Mouse (Mus musculus) kidney, adult 11 months (tissue): ENCODE results near the gene Snapc2.
A peak's percentile ranks its signal among the peaks of the same experiment; 100 is the strongest.

Source experiments
- DNase-seq: peaks from one replicate; pipeline ENCODE4 v3.0.0; 2022

Snapc2 gene

DNA sequence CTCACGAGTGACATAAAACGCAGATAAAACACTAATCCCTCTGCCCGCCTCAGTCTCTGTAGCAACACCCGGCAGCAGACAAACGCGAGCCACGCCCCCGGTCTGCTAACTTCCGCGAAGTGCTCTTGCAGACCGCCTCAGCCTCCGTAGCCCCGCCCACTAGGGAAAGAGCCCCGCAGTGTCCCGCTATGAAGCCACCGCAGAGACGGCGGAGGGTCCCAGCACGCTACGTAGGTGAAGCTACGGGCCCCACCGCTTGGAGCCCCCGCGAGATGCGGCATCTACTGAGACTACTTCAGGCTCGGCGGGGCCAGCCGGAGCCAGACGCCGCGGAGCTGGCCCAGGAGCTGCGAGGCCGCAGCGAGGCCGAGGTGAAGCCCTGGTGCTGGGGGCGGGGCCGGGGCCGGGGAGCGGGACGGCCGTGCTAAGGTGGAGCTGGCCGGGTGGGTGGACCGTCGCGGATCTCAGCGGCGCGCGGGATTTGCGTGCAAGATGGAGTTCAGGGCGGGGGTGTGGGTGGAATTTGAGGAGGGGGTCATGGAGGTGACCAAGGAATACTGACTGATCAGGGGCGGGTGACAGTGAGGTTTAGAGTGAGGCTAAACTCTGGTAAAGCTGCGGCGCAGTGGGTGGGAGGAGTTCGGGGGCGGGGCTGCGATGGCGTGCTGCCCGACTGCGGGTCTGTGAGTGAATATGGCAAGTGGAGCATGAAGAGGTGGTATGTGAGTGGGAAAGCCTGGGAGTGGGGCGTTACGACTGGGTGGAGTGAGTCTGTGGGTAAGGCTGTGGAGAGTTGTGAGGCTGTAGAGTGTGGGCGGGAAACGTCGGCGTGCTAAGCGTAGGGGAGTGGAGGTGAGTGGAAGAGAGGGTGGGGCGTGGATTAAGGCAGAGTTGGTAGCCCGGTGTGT, at the start of gene Snapc2:
Snapc2 (plus strand) TSS at position 147 of the 908 bp plus-strand sequence.
- DNase-seq, result peak; percentile 94

DNA sequence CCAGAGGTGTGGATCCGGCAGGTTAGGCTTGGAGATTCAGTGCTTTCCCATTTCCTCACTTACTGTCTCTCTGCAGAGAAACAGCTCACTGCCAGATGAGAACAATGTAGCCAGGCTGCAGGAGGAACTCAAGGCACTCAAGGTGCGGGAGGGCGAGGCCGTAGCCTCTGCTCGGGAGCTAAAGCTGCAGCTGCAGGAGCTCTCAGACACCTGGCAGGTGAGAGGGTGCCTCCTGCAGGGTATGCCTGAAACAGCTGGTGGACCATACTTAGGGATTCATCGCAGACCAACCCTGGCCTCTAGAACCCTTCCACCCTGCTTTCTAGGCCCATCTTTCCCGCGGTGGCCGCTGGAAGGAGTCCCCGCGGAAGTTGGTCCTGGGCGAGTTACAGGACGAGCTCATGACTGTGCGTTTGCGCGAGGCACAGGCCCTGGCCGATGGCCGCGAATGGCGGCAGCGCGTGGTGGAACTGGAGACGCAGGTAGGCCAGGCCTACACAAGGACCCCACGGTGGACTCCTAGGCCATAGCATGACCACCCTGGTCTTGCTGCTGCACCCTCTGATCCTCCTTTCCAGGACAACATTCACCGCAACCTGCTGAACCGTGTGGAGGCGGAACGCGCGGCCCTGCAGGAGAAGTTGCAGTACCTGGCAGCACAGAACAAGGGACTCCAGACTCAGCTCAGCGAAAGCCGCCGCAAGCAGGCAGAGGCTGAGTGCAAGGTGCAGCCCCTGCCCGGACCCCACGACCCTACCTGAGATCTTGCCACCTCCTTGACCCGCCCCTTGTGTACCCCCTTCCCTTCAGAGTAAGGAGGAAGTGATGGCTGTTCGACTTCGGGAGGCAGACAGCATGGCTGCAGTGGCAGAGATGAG, 47.4 kb upstream of the Snapc2 start:
- no peak for DNase-seq

DNA sequence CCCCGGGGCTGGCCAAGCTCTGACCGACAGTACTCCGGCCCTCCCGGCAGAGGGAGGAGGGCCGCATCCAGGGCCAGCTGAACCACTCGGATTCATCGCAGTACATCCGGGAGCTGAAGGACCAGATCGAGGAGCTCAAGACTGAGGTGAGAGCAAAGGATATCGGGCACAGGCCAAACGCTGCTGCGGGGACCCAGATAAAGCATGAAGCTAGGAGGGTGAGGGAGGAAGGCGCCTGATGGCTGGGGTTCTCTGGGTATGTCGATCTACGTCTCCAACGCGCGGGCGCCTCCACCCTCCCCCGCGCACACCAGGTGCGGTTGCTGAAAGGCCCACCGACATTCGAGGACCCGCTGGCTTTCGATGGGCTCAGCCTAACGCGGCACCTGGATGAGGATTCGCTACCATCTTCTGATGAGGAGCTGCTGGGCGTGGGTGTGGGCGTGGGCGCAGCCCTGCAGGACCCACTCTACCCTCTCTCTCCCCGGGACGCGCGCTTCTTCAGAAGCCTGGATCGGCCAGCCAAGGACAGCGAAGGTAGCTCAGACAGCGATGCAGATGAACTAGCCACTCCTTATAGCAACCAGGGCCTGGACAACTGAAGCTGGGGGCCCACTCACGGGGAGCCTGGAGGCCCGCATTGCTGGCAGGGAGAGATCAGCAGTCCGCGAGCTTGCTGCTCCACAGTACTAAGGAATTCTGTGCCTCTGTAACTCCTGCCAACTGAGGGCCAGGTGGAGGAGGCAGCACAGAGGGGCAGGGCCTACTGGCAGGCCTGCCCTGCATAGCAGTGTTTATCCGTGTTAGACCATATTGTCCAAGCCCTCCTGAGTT, 46.5 kb upstream of the Snapc2 start:
- DNase-seq, result no peak

DNA sequence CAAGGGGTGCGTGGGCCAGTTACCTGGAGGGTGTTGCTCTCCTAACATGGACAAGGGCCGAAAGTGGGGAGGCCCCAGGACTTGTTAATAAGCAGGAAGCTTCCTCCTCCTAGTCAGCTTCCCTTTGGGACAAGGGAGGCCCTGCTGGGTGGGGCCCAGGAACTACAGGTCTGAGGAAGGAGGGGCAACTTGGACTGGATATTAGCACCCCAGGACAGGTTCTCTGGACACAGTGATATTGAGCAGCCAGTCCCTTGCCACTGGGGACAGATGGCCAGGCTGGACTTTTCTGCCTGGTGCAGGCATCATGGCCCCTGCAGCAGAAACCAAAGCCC, 45.9 kb upstream of the Snapc2 start:
- DNase-seq, result no peak

DNA sequence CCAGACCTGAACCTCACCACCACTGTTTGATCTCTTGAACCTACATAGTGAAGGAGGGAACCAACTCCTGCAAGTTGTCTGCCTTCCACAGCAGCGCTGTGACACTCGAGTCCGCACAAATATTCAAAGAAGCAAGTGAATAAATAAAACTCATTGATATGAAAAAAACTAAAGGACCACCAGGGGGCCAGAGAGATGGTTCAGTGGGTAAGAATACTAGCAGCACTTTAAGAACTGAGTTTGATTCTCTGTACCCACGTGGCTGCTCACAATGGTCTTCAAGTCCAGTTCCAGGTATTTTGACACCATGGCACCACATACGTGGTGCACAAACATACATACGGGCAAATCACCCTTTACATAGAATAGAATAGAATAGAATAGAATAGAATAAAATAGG, 41.8 kb upstream of the Snapc2 start:
- no peak for DNase-seq

DNA sequence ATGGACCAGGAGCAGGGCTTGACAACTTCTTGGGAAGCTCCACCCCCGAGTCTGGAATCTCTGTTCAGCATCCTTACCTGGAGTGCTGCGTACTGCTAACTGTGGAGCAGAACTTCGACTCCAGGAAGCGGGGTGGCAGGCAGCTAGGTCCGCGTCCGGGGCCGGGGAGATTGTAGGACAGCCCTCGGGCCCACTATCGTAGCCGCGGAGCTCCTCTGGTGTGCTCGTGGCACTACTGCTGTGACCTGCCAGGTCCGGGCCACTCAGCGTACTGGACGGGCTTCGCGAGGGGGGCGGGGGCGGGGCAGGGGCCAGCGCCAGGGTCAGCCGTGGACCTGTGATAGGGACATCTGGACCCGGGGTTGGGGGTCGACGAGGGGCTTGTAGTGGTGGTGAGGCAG, 40.1 kb upstream of the Snapc2 start:
- DNase-seq, result no peak

DNA sequence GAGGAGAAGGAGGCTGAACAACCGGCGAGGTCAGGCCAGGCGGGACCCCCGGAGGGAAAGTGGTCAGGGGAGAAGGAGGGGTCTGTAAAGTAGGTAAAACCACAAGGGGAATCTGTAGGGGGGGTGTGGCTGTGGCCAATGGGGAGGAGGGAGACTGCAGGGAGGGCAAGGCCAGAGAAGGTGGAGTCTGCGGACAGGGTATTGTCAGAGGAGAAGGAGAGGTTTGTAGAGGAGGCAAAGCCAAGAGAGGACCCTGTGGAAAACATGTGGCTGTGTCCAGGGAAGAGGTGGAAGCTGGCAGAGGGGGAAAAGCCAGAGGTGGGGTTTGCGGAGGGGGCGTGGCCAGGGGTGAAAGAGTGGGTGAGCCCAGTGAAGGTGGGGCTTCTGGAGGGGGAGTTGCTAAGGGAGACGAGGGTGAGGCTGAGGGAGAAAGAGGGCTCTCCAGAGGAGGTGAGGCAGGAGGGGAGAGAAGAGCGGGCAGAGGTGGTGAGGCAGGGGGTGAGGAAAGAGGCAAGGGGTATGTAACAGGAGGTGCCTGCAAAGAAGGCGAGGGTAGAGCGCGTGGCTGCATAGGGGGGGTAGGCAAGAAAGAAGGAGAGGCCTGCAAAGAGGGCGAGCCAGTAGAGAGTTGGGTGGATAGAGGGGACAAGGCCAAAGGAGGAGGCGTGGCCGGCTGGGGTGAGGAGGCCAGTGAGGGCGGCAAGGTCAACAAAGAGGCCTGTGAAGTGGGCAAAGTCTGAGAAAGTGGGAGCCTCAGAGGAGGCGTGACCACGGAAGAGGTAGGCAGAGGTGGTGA, 39.5 kb upstream of the Snapc2 start:
- DNase-seq, result peak; percentile 52

DNA sequence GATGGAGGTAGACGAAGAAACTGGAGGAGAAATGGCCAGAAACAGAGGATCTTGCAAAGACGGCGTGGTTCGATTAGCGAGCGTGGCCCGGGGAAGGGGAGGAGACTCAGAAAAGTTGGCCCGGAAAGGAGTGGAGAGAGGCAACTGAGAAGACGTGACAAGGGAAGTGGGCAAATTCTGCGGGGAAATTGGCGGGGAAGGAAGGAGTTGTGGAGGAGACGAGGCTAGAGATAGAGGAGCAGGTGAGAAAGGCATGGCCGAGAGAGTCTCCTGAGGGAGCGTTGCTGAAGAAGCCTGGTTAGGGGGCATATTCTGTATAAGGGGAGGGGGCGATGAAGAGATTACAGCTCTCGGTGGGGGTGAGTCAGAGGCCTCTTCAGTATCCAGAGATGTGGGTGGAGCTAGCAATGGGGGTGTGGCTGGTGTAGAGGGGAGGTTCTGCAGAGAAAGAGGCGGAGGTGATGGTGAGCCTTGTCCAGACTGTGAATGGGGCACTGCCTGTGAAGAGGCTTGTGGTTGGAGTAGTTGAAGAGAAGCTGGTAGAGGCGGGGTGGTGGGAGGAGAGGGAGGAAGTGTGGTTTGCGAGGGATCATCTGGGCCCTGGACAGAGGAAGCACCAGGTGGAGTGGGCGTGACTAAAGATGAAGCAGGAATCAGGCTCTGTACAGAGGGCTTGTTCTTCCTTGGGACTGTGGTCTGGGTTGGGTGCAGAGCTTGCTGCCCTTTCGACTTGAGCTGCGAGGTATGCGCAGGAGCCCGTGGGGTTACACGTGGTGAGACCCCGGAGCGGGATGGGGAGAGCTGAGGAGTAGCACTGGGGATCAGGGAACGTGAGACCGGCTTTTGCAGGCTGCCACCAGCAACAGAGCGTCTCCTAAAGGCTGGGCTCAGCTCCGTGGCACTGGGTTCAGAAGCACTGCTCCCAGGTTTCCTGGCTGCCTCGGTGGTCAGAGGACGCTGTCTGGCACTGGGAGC, 38.6 kb upstream of the Snapc2 start:
- peak; percentile 41 for DNase-seq

DNA sequence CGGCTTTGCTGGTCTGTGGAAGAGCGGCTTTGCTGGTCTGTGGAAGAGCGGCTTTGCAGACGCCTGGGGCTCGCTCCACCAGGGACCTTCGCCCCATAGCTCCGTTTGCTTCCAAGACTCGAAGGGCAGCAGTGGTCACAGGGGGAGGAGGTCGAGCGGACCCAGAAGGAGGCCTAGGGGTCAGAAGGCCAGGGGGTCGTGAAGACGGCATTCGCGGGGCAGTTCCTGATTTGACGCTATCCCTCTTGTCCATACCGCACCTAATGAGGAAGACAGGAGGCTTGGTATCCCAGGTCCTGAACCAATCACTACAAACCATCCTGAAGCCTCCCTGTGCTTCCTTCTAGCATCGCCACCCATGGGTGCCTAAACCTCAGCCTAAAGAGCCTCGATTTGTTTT, 36.6 kb upstream of the Snapc2 start:
- no peak for DNase-seq

DNA sequence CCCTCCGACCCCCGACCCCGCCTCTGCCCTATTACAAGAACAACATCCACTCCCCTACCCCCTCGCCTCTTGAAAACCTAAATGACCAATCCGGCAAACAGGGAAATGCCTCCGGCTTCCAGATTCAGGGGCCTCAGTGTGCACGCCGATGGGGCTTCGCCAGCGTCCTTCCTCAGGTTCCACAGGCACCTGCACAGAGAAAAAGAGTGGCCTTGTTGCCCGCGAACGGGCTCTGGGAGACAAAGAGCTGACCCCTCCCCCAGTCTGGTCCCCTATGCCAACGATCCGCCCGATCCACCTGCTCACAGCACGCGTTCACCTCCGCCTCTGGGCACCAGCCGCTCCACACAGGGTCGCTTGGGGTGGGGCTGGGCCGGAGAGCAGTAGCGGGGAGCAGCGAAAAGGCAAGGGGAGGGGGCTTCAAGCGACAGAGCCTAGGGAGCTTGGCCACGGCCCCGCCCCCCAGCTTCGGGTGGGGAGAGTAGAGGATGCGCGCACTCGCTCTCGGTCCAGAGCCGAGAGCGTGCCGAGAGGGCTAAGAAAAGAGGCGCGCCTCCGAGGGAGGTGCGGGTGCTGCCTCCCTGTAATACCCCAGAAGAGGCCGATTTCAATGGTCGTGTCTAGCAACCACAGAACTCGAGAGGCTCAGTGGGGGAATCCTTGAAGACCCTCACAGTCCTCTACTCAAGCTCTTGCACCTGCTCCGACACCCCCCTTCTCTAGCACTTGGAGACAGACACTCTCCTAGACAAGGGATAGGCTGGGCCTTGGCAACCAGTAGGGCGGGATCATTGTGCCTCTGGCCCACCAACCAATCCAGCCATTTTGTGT, 35.9 kb upstream of the Snapc2 start, which contains the start of gene Prr36:
Prr36 (minus strand) TSS at position 669 of the 831 bp plus-strand sequence.
- no peak for DNase-seq

DNA sequence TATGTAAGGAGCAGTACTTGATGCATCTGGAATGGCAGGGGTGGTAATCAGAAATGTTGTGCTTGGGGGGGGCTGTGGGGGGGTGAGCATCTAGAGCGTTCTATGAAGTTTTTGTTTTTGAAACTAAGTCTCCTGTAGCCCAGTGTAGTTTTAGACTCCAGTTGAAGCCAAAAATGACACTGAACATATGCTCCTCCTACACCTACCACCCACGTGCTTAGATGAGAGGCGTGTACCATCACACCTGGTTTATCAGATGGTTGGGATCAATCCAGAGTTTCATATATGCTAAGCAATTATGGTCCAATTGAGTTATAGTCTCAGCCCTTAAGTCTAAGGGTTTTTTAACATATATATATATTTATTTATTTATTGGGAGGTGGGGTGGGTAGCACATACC, 33.3 kb upstream of the Snapc2 start:
- no peak for DNase-seq

DNA sequence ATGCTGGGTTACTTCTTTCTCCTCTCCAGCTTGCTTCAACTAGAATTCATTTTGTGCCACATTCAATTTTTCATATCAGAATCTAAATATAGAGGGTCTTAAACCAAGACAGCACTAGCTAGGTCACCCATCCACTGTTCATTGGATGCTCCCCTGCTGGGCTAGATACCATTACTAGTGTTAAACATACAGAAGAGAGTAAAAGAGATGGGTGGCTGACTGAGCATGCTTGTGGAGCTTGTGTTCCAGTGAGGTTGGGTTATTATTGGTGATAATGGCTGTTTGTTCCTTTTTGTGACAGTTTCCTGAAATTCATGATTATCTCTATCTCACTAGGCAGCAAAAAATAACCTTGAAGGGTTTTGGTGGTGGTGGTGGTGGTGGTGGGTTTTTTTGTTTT, 30.8 kb upstream of the Snapc2 start:
- DNase-seq, result no peak

DNA sequence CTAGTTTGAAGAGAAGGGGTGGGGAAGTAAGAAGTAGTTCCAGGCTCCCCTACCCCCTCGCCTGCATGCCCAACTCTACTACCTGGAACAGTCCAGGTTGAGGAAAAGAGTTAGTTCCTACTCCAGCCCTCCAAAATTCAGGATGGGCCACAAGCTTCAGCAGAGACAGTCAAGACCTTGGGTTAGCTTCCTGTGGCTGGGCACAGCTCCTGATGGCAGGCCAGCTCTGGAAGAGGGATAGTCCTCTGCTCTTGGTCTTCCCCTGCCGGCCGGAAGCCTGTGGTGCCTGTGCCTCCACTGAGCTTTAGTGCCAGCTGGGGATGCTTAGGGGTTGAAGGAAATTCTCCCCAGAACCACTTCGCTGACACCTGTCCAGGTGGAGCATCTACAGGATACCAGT, 26.6 kb upstream of the Snapc2 start:
- no peak for DNase-seq

DNA sequence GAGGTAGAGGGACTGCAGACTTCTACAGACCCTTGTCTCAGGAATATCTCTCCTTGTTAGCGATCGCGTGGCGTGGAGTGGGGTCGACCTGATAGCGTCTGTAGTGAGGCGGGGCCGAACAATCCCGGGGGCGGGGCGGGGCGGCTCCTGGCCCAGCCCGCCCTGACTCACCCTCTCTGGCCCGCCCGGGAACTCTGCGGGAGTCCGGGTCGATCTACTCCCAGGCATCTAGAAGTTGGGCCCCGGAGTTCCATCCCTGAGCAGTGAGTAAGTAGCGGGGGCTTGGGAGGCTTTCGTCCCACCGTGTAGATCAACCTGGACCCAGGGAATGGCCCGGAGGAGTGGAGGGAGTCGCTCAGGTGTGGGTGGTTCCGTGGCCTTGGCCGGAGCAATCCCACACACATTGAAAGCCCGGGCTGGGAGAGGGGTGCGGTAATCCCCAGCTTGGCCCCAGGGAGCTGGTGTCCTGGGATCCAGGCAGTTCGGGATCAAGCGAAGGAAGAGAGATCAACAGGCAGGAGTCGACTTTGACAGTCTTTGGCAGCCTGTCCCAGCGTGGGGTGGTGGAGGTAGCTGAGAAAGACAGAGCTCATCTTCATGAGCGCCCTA, 26.0 kb upstream of the Snapc2 start, which contains the start of gene Lrrc8e:
Lrrc8e (plus strand) TSS at position 89 of the 609 bp plus-strand sequence.
- DNase-seq, result no peak

DNA sequence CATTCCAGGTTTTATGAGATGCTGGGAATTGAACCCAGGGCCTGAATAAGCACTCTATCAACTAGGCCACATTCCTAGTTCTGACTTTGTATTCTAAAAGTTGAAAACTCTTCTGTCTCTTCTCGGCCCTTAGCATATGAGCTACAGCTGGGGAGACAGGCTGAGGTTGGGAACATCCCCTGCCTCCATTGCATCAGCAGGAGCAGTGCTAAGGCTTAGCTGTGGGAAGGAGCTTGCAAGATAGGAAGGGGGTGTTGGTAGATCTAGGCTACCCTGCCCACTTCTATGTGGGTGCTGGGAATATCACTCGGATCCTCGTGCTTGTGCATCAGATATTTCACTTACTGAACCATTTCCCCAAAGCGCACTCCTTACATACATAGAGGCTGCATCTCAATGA, 25.0 kb upstream of the Snapc2 start:
- no peak for DNase-seq

DNA sequence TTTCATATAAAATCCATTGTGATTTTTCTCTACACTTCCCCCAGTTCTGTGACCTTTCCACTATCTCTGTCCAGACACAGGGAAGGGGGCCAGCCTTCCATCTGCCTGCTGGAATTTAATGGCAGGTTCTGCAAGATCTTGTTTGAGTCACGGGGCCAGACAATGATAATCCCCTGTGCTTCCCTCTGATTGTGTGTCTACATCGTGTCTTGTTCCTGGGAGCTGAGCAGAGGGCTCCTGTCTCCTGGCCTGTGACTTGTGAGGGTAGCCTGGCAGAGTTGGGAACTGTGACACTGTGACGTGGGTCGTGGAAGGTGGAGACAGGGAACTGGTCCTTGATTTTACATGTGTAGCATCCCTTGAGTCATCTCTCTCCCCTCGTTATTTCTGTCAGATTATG, 23.1 kb upstream of the Snapc2 start:
- no peak for DNase-seq

DNA sequence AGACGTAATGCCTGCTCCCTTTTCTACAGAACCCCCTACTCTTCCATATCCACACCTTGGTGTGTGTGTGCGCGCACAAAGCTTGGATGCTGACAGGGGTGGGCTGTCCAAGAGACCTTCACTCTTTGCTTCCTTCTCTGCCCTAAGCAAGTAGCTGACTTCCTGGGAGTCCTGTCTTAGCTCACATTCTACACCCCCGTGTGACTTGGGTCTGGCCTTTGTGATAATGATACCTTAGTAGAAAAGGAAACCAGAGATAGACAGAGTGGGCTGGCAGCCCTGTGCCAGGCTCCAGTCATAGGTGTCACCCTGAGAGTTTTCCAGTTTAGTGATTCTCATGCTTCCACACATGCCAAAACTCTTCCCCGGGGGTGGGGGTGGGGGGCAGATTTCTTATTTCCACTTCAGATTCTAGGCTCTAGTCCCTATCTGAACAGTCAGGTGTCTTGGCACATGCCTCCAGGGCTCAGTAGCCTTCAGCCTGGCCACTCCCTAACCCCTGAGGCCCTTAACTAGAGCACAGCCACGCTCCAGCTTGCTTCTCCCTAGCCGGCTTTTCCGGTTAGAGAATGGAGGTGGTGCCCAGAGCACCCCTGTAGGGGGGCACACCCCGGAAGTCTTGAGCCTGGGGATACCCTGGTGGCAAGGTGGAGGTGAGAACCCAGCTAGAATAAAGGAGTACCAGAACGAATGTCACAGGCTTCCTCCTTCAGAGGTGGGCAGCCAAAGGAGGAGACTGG, 22.1 kb upstream of the Snapc2 start:
- no peak for DNase-seq

DNA sequence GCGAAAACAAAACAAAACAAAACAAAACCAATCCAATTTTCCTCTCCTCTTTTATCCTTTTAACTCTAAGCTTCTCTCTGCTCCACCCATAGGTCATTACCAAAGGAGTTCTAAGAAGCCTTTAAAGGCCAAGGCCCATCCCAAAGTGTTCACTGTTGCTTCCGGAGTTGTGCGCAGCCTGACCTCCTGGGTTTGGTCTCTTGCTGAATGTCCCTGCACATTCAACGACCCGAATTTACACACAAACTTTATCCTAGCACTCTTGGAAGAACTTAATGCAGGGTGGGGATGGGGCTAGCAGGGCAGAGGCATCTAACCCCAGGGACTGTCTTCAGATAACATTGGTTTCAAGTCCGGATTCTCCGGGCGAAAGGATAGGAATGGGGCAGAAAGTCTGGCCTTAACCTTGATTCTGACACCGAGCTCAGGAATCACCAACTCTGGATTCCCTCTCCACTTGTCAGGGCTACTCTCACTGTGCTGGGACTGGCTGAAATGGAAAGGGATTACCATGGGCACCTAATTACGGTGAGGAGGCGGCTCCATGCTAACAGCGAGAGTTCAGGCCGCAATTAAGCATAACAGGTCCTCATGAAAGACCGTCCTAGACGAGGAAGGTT, 15.0 kb upstream of the Snapc2 start:
- DNase-seq, result no peak
